Mouse (Mus musculus) small intestine, adult 2 months (tissue): ENCODE data around the gene Gm3033.
"Not testable (repeated sequence)": the region's sequence is repeated elsewhere in the genome, so short reads cannot be mapped to it uniquely, and the experiment has no call there.

Experiments used
- CTCF ChIP-seq: fragments of 200-500 bp; IDR thresholded peaks from 2 replicates; pipeline ENCODE4 v1.5.1; 2012; ENCODE audit warnings: low read depth, mild to moderate bottlenecking, control low read depth, inconsistent platforms, low read length, moderate library complexity, mixed read lengths; ENCODE audit not compliant: insufficient replicate concordance, insufficient read length; ENCODE audit errors: extremely low read depth
- POLR2A ChIP-seq: fragments of 200-500 bp; IDR thresholded peaks from 2 replicates; pipeline ENCODE4 v1.6.1; 2012; ENCODE audit warnings: low read depth, mild to moderate bottlenecking, control low read depth, inconsistent platforms, low read length, moderate library complexity

- TF ChIP-seq CTCF, POLR2A: not testable (repeated sequence)
These were observed 36.3 kb upstream of the Gm3033 start, which contains the start of gene Gm3002 for GRCm38 (mm10) chr14:3809774-3810173.
